Mouse (Mus musculus) B cell, adult 67 days (primary cell): ENCODE results near the gene Vmn2r6. TPM values are rescaled to one million over a fixed set of nuclear protein-coding genes. Genes with fewer than 3 reads are reported as not detected.

Experiments used
- total RNA-seq, 2 experiments: library from RNA; stranded (reverse); gene quantifications; 4 replicates each; pipeline ENCODE4 v1.2.4; 2023

Vmn2r6 gene
- total RNA-seq: not detected

DNA sequence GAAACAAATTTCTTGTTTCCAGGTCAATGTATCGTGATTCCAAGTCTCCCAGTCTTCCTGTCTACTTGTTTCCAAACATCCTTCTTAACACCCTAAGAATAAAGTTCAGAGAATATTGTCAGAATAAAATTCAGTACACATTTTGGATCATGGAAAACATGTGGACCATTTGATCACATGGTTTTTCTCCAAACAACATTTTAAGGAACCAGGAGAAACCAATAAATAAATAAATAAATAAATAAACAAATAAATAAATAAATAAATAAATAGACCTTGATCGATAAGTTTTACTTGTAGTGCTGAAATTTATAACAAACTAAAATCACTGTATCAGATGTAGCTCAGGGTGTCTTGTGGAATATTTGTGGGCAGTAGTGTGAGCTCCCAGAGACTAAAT, at the start of gene Vmn2r6:
TSS of gene Vmn2r6 (minus strand) at position 101 of the 400 bp plus-strand sequence.

DNA sequence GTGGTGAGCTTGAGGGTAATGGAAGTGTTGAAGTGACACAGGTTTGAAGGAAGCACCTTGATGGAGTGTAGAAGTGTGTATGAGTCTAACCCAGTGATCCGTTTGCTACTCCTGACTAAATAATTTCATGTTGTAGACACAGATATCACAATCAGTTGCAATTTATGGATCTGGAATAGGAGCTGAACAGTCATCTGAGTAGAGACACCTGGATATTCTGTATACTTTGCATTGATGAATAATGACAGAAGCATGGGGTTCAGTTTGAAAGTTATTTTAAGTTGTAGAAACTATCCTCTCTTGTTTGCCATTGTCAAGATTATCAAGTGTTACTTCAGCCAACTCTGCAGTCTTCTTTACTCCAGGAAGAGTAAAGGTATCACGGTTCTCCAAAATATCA, 55.9 kb downstream of the Vmn2r6 start, which contains the start of gene Vmn2r5:
TSS of gene Vmn2r5 (minus strand) at position 101 of the 400 bp plus-strand sequence.

Other genes starting within 250 kb of the Vmn2r6 start
- not detected for gene Vmn2r4, start 150.5 kb downstream of the Vmn2r6 start, total RNA-seq
- not detected for gene Vmn2r5, start 56.0 kb downstream of the Vmn2r6 start, total RNA-seq